Mouse (Mus musculus): ENCODE results near the gene Ssc4d.

DNA sequence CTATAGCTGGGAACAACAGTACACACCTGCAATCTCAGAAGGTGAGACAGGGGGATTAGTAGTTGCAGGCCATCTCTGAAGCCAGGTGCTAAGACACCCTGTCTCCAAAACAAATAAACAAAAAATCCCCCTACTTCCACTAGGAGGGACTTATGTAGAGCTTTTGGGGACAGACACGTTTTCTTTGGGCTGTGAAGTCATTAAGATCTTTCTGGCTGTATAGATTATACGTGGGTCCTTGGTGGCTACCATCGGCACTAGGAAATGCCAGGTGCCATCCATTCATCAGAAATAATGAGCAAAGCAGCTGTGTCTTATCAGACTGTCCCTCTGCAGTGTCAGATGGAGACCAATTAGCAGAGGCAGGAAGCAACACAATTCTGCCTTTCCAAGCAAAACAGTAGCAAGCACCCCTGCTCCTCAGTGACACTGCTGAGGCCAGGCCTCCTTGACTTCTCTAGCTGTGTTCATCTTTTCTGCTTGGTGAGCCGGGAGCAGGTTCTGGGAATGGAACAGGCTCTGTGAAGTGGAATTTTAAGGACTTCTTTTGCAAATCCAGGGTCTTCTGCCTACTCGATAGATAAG is 19.1 kb upstream of the Ssc4d start:
- TF ChIP-seq CTCF (IDR thresholded peaks at IDR 0.05; ENCODE audit: low read depth, low read length), result no peak
- no peak for TF ChIP-seq GATA1 (IDR thresholded peaks at IDR 0.05; ENCODE audit: borderline replicate concordance, low read length)
